Mouse (Mus musculus) MEL (cell line): ENCODE data around the gene Ufm1. TPM values are rescaled to one million over a fixed set of nuclear protein-coding genes. Genes with fewer than 3 reads are reported as not detected.

Experiments used
- DNase-seq: peaks from one replicate; pipeline ENCODE4 v3.0.0; 2011; ENCODE audit warnings: low read depth, low spot score
- H3K27ac ChIP-seq: 2 replicates; pipeline ENCODE4 v1.5.1; 2012; ENCODE audit warnings: low read depth, mild to moderate bottlenecking, control low read depth, low read length, moderate library complexity; ENCODE audit not compliant: control insufficient read depth
- H3K27me3 ChIP-seq, 2 experiments: fragments of 150-350 bp in 1 of 2; sonication (generic) in 1 of 2; 2 replicates each; pipeline ENCODE4 v1.6.1; 2012; ENCODE audit warnings: low read length in 2 of 2, mild to moderate bottlenecking in 2 of 2, improper control_type of control experiment in 1 of 2, moderate library complexity in 1 of 2; ENCODE audit not compliant: insufficient read depth in 2 of 2, control insufficient read depth in 1 of 2
- H3K36me3 ChIP-seq, 2 experiments: 2 replicates each; pipeline ENCODE4 v1.6.1; 2012 to 2014; ENCODE audit warnings: low read length in 2 of 2, improper control_type of control experiment in 1 of 2, inconsistent platforms in 1 of 2, mild to moderate bottlenecking in 1 of 2; ENCODE audit not compliant: insufficient read depth in 2 of 2, control insufficient read depth in 1 of 2
- H3K4me1 ChIP-seq, 2 experiments: fragments of 150-350 bp in 1 of 2; sonication (generic) in 1 of 2; 2 replicates each; pipeline ENCODE4 v1.6.1; 2012; ENCODE audit warnings: low read length in 2 of 2, improper control_type of control experiment in 1 of 2, mild to moderate bottlenecking in 1 of 2; ENCODE audit not compliant: insufficient read depth in 2 of 2, control insufficient read depth in 1 of 2
- H3K4me3 ChIP-seq, 2 experiments: fragments of 150-350 bp in 1 of 2; sonication (generic) in 1 of 2; 2 replicates each; pipeline ENCODE4 v1.5.1; 2012; ENCODE audit warnings: low read depth in 2 of 2, low read length in 2 of 2, mild to moderate bottlenecking in 2 of 2, moderate library complexity in 2 of 2, control low read depth in 1 of 2, improper control_type of control experiment in 1 of 2; ENCODE audit not compliant: control insufficient read depth in 1 of 2, insufficient read depth in 1 of 2
- H3K79me2 ChIP-seq: 2 replicates; pipeline ENCODE4 v1.6.1; 2012; ENCODE audit warnings: mild to moderate bottlenecking, low read length, moderate library complexity; ENCODE audit not compliant: control insufficient read depth, poor library complexity, insufficient read depth
- H3K9ac ChIP-seq: 2 replicates; pipeline ENCODE4 v1.6.1; 2012; ENCODE audit warnings: low read depth, mild to moderate bottlenecking, control low read depth, low read length, moderate library complexity; ENCODE audit not compliant: control insufficient read depth, poor library complexity, severe bottlenecking
- H3K9me3 ChIP-seq: fragments of 150-350 bp; sonication (generic); replicated peaks from 2 replicates; pipeline ENCODE4 v1.6.1; 2012; ENCODE audit warnings: mild to moderate bottlenecking, low read length, improper control_type of control experiment, moderate library complexity; ENCODE audit not compliant: insufficient read depth
- CHD1 ChIP-seq: IDR thresholded peaks from 2 replicates; pipeline ENCODE4 v1.6.1; 2012; ENCODE audit warnings: low read depth, mild to moderate bottlenecking, inconsistent platforms, low read length, improper control_type of control experiment
- CTCF ChIP-seq, 3 experiments: IDR thresholded peaks in 2 of 3; conservative IDR thresholded peaks in 1 of 3; 2 replicates each; pipeline ENCODE4 v1.5.1; 2011 to 2012; ENCODE audit warnings: low read length in 3 of 3, low read depth in 2 of 3, mild to moderate bottlenecking in 2 of 3, improper control_type of control experiment in 1 of 3, inconsistent platforms in 1 of 3, mixed read lengths in 1 of 3, moderate library complexity in 1 of 3; ENCODE audit not compliant: control insufficient read depth in 1 of 3, insufficient read depth in 1 of 3, poor library complexity in 1 of 3, severe bottlenecking in 1 of 3
- EP300 ChIP-seq, 2 experiments: IDR thresholded peaks; 2 replicates each; pipeline ENCODE4 v1.6.1; 2011; ENCODE audit warnings: improper control_type of control experiment in 2 of 2, low read length in 2 of 2, low read depth in 1 of 2, mild to moderate bottlenecking in 1 of 2
- ETS1 ChIP-seq: IDR thresholded peaks from 2 replicates; pipeline ENCODE4 v1.6.1; 2012; ENCODE audit warnings: low read depth, mild to moderate bottlenecking, inconsistent platforms, low read length, improper control_type of control experiment, moderate library complexity
- GABPA ChIP-seq: IDR thresholded peaks from 2 replicates; pipeline ENCODE4 v1.6.1; 2012; ENCODE audit warnings: low read depth, mild to moderate bottlenecking, inconsistent platforms, low read length, improper control_type of control experiment, moderate library complexity
- HCFC1 ChIP-seq: IDR thresholded peaks from 2 replicates; pipeline ENCODE4 v1.6.1; 2012; ENCODE audit warnings: low read depth, mild to moderate bottlenecking, inconsistent platforms, low read length, improper control_type of control experiment, moderate library complexity
- JUND ChIP-seq: IDR thresholded peaks from 2 replicates; pipeline ENCODE4 v1.6.1; 2011; ENCODE audit warnings: low read depth, mild to moderate bottlenecking, improper control_type of control experiment, low read length
- KAT2A ChIP-seq: conservative IDR thresholded peaks from 2 replicates; pipeline ENCODE4 v1.6.1; 2012; ENCODE audit warnings: low read depth, low read length, improper control_type of control experiment, inconsistent platforms
- MAX ChIP-seq: IDR thresholded peaks from 2 replicates; pipeline ENCODE4 v1.6.1; 2011; ENCODE audit warnings: low read length, improper control_type of control experiment
- MAZ ChIP-seq: IDR thresholded peaks from 2 replicates; pipeline ENCODE4 v1.6.1; 2012; ENCODE audit warnings: low read depth, mild to moderate bottlenecking, inconsistent platforms, low read length, improper control_type of control experiment
- MEF2A ChIP-seq: IDR thresholded peaks from 2 replicates; pipeline ENCODE4 v1.6.1; 2014; ENCODE audit warnings: low read depth, mild to moderate bottlenecking, inconsistent platforms, low read length, improper control_type of control experiment; ENCODE audit not compliant: poor library complexity, insufficient replicate concordance, severe bottlenecking; ENCODE audit errors: extremely low read depth
- MYB ChIP-seq: IDR thresholded peaks from 2 replicates; pipeline ENCODE4 v1.6.1; 2011; ENCODE audit warnings: mild to moderate bottlenecking, low read depth, low read length, improper control_type of control experiment
- MYC ChIP-seq: IDR thresholded peaks from 2 replicates; pipeline ENCODE4 v1.6.1; 2011; ENCODE audit warnings: low read depth, mild to moderate bottlenecking, low read length, improper control_type of control experiment, moderate library complexity
- NELFE ChIP-seq: IDR thresholded peaks from 2 replicates; pipeline ENCODE4 v1.6.1; 2011; ENCODE audit warnings: low read depth, low read length, improper control_type of control experiment
- NRF1 ChIP-seq: IDR thresholded peaks from 2 replicates; pipeline ENCODE4 v1.6.1; 2014; ENCODE audit warnings: low read depth, mild to moderate bottlenecking, inconsistent platforms, low read length, improper control_type of control experiment, moderate library complexity; ENCODE audit not compliant: poor library complexity, insufficient read depth, severe bottlenecking
- POLR2AphosphoS2 ChIP-seq: IDR thresholded peaks from 2 replicates; pipeline ENCODE4 v1.6.1; 2011; ENCODE audit warnings: low read length, improper control_type of control experiment
- TAL1 ChIP-seq: IDR thresholded peaks from 2 replicates; pipeline ENCODE4 v1.6.1; 2012; ENCODE audit warnings: mild to moderate bottlenecking, inconsistent platforms, low read length, moderate library complexity, mixed read lengths
- TCF12 ChIP-seq: IDR thresholded peaks from 2 replicates; pipeline ENCODE4 v1.6.1; 2014; ENCODE audit warnings: low read depth, mild to moderate bottlenecking, inconsistent platforms, low read length, improper control_type of control experiment, moderate library complexity
- UBTF ChIP-seq: IDR thresholded peaks from 2 replicates; pipeline ENCODE4 v1.6.1; 2012; ENCODE audit warnings: low read depth, mild to moderate bottlenecking, inconsistent platforms, low read length, improper control_type of control experiment, moderate library complexity, borderline replicate concordance; ENCODE audit not compliant: insufficient read depth
- ZKSCAN1 ChIP-seq: IDR thresholded peaks from 2 replicates; pipeline ENCODE4 v1.6.1; 2012; ENCODE audit warnings: low read depth, mild to moderate bottlenecking, inconsistent platforms, low read length, improper control_type of control experiment, moderate library complexity
- ZMIZ1 ChIP-seq: IDR thresholded peaks from 2 replicates; pipeline ENCODE4 v1.6.1; 2012; ENCODE audit warnings: low read depth, mild to moderate bottlenecking, inconsistent platforms, low read length, improper control_type of control experiment, moderate library complexity
- polyA plus RNA-seq, 2 experiments: library from polyadenylated mRNA; stranded (reverse) in 1 of 2; unstranded in 1 of 2; fragments of >175 nt in 1 of 2; fragments of >200 nt in 1 of 2; gene quantifications; 2 replicates each; pipeline versions ENCODE4 v1.2.1 to v1.2.4; 2012; ENCODE audit warnings: low replicate concordance in 2 of 2, low read depth in 1 of 2; ENCODE audit not compliant: insufficient read length in 2 of 2, insufficient read depth in 1 of 2, missing spikeins in 1 of 2
- total RNA-seq: library from RNA; depleted of rRNA; stranded (reverse); fragments of 300-350 nt; gene quantifications from 2 replicates; pipeline ENCODE4 v1.2.3, GENCODE M21; 2012; rRNA removed

The Ufm1 gene
- total and polyA plus RNA-seq, 3 experiments, result 77.5 to 79.7 TPM; not detected in 1

DNA sequence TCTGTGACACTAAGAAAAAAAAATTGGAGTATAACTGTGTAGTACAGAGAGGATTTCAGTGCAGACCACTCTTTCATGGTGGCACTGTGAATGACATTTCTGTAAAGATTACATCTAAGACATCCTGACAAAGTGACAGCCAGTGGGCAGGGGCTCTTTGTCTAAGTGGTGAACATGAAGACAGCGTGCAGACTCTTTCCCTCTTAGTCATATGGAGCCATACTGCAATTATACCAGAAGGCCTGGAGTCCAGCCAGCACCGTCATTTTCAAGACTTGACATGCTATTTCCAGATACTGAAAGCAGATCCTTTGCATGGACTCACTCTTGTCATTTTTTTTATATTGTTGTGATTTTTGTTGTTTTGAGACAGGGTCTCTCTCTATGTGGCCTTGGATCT is 29.4 kb downstream of the Ufm1 start:
- Histone ChIP-seq H3K9ac (no peak overlapping the region), H3K4me3 (no peak overlapping the region), H3K27ac (no peak overlapping the region), H3K79me2 (no peaks in the 10 kb centered on the region), H3K4me1 (no peaks in the 10 kb centered on the region), H3K9me3 (no peaks in the 10 kb centered on the region), H3K36me3 (no peaks in the 10 kb centered on the region), H3K27me3 (no peaks in the 10 kb centered on the region)
- no peak for DNase-seq
- no peak for TF ChIP-seq POLR2AphosphoS2
- TF ChIP-seq HCFC1, result no peak
- TF ChIP-seq MAX, result no peak
- no peak for TF ChIP-seq NRF1
- no peak for TF ChIP-seq MEF2A
- TF ChIP-seq ZMIZ1, result no peak
- no peak for TF ChIP-seq MYC
- no peak for TF ChIP-seq CHD1
- TF ChIP-seq TCF12, result no peak
- TF ChIP-seq EP300 (IDR thresholded peaks at IDR 0.05; ENCODE audit: low read depth in 1 of 2, low read length in 2 of 2), result no peak

DNA sequence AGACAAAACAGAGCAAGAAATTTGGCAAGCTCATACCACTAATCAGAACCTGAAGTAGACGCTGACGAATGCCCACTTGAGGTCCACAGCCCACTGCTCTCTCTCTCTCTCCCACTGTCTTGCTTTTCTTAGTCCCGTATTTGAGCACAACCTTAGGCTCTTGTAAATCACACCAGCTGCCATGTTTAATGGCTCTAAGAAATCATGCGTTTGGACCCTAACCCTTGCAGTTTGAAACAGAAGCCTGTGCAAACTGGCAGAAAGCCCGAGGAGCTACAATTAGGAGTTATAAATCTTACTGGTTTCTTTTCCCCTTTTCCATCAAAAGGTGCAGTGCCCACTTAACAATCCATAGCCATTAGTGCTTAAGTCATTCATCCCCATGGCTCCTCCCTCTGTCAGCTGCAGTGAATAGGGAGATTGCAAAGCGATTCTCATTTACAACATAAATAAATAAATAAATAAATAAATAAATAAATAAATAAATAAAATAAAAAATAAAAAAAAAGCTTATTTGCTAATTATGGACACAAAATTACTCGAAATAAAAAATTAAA is 50.1 kb downstream of the Ufm1 start:
- Histone ChIP-seq H3K36me3 (no peaks in the 10 kb centered on the region), H3K4me3 (no peak overlapping the region), H3K27ac (no peak overlapping the region), H3K4me1 (no peaks in the 10 kb centered on the region), H3K9ac (no peak overlapping the region), H3K79me2 (no peaks in the 10 kb centered on the region), H3K9me3 (no peaks in the 10 kb centered on the region), H3K27me3 (no peaks in the 10 kb centered on the region)
- TF ChIP-seq KAT2A (no peak), NELFE (no peak), ZKSCAN1 (no peak), NRF1 (no peak), MAZ (no peak), ZMIZ1 (no peak), JUND (no peak), CTCF (IDR thresholded peaks at IDR 0.05 in 2 of 3, conservative IDR thresholded peaks at IDR 0.05 in 1 of 3; ENCODE audit: control insufficient read depth in 1 of 3, insufficient read depth in 1 of 3, low read depth in 2 of 3, low read length in 3 of 3, poor library complexity in 1 of 3, severe bottlenecking in 1 of 3) (no peak), HCFC1 (no peak), TAL1 (no peak), ETS1 (no peak), MYB (no peak), UBTF (no peak), MAX (no peak), GABPA (no peak), EP300 (IDR thresholded peaks at IDR 0.05; ENCODE audit: low read depth in 1 of 2, low read length in 2 of 2) (no peak)
- no peak for DNase-seq

Other genes with a start within 250 kb of the Ufm1 start
- not detected in 2 replicates for gene Frem2, start 206.5 kb downstream of the Ufm1 start, total RNA-seq
- not detected for gene Frem2, start 206.5 kb downstream of the Ufm1 start, polyA plus RNA-seq
- not detected in 2 replicates for gene Gm10985, start 18.7 kb downstream of the Ufm1 start, total RNA-seq
- not detected for gene Gm10985, start 18.7 kb downstream of the Ufm1 start, polyA plus RNA-seq